Mouse (Mus musculus): Measurements from ENCODE around the gene Klhdc7a. TPM values are rescaled to one million over a fixed set of nuclear protein-coding genes. Genes with fewer than 3 reads are reported as not detected.
"Not testable (repeated sequence)": the region's sequence is repeated elsewhere in the genome, so short reads cannot be mapped to it uniquely, and the experiment has no call there.

Klhdc7a gene
- total and polyA plus RNA-seq, 3 experiments = under 0.01 TPM; not detected in 2

GRCm38 (mm10) chr4:139961329-139961728 lies 6.5 kb downstream of the Klhdc7a start:
- not testable (repeated sequence) for H3K79me2 ChIP-seq (ENCODE audit: control insufficient read depth, insufficient read depth, low read length, poor library complexity); H3K9ac ChIP-seq (ENCODE audit: control insufficient read depth, low read depth, low read length, poor library complexity, severe bottlenecking); H3K9me3 ChIP-seq (replicated peaks; ENCODE audit: insufficient read depth, low read length); DNase-seq (ENCODE audit: low read depth, low spot score); H3K27ac ChIP-seq (ENCODE audit: control insufficient read depth, low read depth, low read length); H3K36me3 ChIP-seq (ENCODE audit: control insufficient read depth in 1 of 2, insufficient read depth in 2 of 2, low read length in 2 of 2); H3K4me3 ChIP-seq (ENCODE audit: control insufficient read depth in 1 of 2, insufficient read depth in 1 of 2, low read depth in 2 of 2, low read length in 2 of 2); H3K27me3 ChIP-seq (ENCODE audit: control insufficient read depth in 1 of 2, insufficient read depth in 2 of 2, low read length in 2 of 2); H3K4me1 ChIP-seq (ENCODE audit: control insufficient read depth in 1 of 2, insufficient read depth in 2 of 2, low read length in 2 of 2)

GRCm38 (mm10) chr4:139960724-139961315 lies 7.0 kb downstream of the Klhdc7a start:
- no peaks in the 10 kb centered on the region for H3K4me1 ChIP-seq (ENCODE audit: control insufficient read depth in 1 of 2, insufficient read depth in 2 of 2, low read length in 2 of 2)
- H3K36me3 ChIP-seq (ENCODE audit: control insufficient read depth in 1 of 2, insufficient read depth in 2 of 2, low read length in 2 of 2) = no peaks in the 10 kb centered on the region
- H3K27me3 ChIP-seq (ENCODE audit: control insufficient read depth in 1 of 2, insufficient read depth in 2 of 2, low read length in 2 of 2) = no peaks in the 10 kb centered on the region
- H3K79me2 ChIP-seq (ENCODE audit: control insufficient read depth, insufficient read depth, low read length, poor library complexity) = no peaks in the 10 kb centered on the region
- TF ChIP-seq CHD2 (IDR thresholded peaks at IDR 0.05; ENCODE audit: low read length) = no peak
- no peak for TF ChIP-seq ELF1 (IDR thresholded peaks at IDR 0.05; ENCODE audit: low read depth, low read length)
- TF ChIP-seq MAFK (IDR thresholded peaks at IDR 0.05; ENCODE audit: borderline replicate concordance, low read depth, low read length) = no peak
- no peak for TF ChIP-seq ZNF384 (IDR thresholded peaks at IDR 0.05; ENCODE audit: low read depth, low read length)
- TF ChIP-seq USF1 (IDR thresholded peaks at IDR 0.05; ENCODE audit: low read depth, low read length) = no peak
- no peak for TF ChIP-seq CTCF (IDR thresholded peaks at IDR 0.05 in 2 of 3, conservative IDR thresholded peaks at IDR 0.05 in 1 of 3; ENCODE audit: control insufficient read depth in 1 of 3, insufficient read depth in 1 of 3, low read depth in 2 of 3, low read length in 3 of 3, poor library complexity in 1 of 3, severe bottlenecking in 1 of 3)
- TF ChIP-seq POLR2AphosphoS2 (IDR thresholded peaks at IDR 0.05; ENCODE audit: low read length) = no peak
- TF ChIP-seq HCFC1 (IDR thresholded peaks at IDR 0.05; ENCODE audit: low read depth, low read length) = no peak
- no peak for TF ChIP-seq ZC3H11A (IDR thresholded peaks at IDR 0.05; ENCODE audit: low read depth, low read length)
- no peak for TF ChIP-seq SIN3A (IDR thresholded peaks at IDR 0.05; ENCODE audit: low read length)
- TF ChIP-seq SMC3 (IDR thresholded peaks at IDR 0.05; ENCODE audit: low read depth, low read length) = no peak
- no peak for TF ChIP-seq TBP (IDR thresholded peaks at IDR 0.05; ENCODE audit: low read depth, low read length)
- TF ChIP-seq GATA1 (IDR thresholded peaks at IDR 0.05; ENCODE audit: low read depth, low read length) = no peak
- no peak for TF ChIP-seq E2F4 (IDR thresholded peaks at IDR 0.05; ENCODE audit: borderline replicate concordance, low read depth, low read length)
- DNase-seq (ENCODE audit: low read depth, low spot score) = no peak
- no peak overlapping the region for H3K4me3 ChIP-seq (ENCODE audit: control insufficient read depth in 1 of 2, insufficient read depth in 1 of 2, low read depth in 2 of 2, low read length in 2 of 2)
- no peak overlapping the region for H3K27ac ChIP-seq (ENCODE audit: control insufficient read depth, low read depth, low read length)
- H3K9ac ChIP-seq (ENCODE audit: control insufficient read depth, low read depth, low read length, poor library complexity, severe bottlenecking) = no peak overlapping the region
- no peaks in the 10 kb centered on the region for H3K9me3 ChIP-seq (replicated peaks; ENCODE audit: insufficient read depth, low read length)

GRCm38 (mm10) chr4:139960086-139960713 lies 7.6 kb downstream of the Klhdc7a start:
- Histone ChIP-seq H3K36me3 (ENCODE audit: control insufficient read depth in 1 of 2, insufficient read depth in 2 of 2, low read length in 2 of 2) (no peaks in the 10 kb centered on the region), H3K4me3 (ENCODE audit: control insufficient read depth in 1 of 2, insufficient read depth in 1 of 2, low read depth in 2 of 2, low read length in 2 of 2) (no peak overlapping the region), H3K79me2 (ENCODE audit: control insufficient read depth, insufficient read depth, low read length, poor library complexity) (no peaks in the 10 kb centered on the region), H3K27me3 (ENCODE audit: control insufficient read depth in 1 of 2, insufficient read depth in 2 of 2, low read length in 2 of 2) (no peaks in the 10 kb centered on the region), H3K4me1 (ENCODE audit: control insufficient read depth in 1 of 2, insufficient read depth in 2 of 2, low read length in 2 of 2) (no peaks in the 10 kb centered on the region), H3K9ac (ENCODE audit: control insufficient read depth, low read depth, low read length, poor library complexity, severe bottlenecking) (no peak overlapping the region), H3K9me3 (replicated peaks; ENCODE audit: insufficient read depth, low read length) (no peaks in the 10 kb centered on the region), H3K27ac (ENCODE audit: control insufficient read depth, low read depth, low read length) (no peak overlapping the region)
- TF ChIP-seq CHD1 (IDR thresholded peaks at IDR 0.05; ENCODE audit: low read depth, low read length) (no peak), ELF1 (IDR thresholded peaks at IDR 0.05; ENCODE audit: low read depth, low read length) (no peak), NRF1 (IDR thresholded peaks at IDR 0.05; ENCODE audit: insufficient read depth, low read depth, low read length, poor library complexity, severe bottlenecking) (no peak), MAX (IDR thresholded peaks at IDR 0.05; ENCODE audit: low read length) (no peak), TAL1 (IDR thresholded peaks at IDR 0.05; ENCODE audit: low read length) (no peak), E2F4 (IDR thresholded peaks at IDR 0.05; ENCODE audit: borderline replicate concordance, low read depth, low read length) (no peak), BHLHE40 (IDR thresholded peaks at IDR 0.05; ENCODE audit: borderline replicate concordance, low read depth, low read length) (no peak), CHD2 (IDR thresholded peaks at IDR 0.05; ENCODE audit: low read length) (no peak), MXI1 (IDR thresholded peaks at IDR 0.05; ENCODE audit: low read depth, low read length) (no peak), TCF12 (IDR thresholded peaks at IDR 0.05; ENCODE audit: low read depth, low read length) (no peak), RCOR1 (IDR thresholded peaks at IDR 0.05; ENCODE audit: low read depth, low read length) (no peak), TBP (IDR thresholded peaks at IDR 0.05; ENCODE audit: low read depth, low read length) (no peak), USF1 (IDR thresholded peaks at IDR 0.05; ENCODE audit: low read depth, low read length) (no peak), EP300 (IDR thresholded peaks at IDR 0.05; ENCODE audit: low read depth in 1 of 2, low read length in 2 of 2) (no peak), MAFK (IDR thresholded peaks at IDR 0.05; ENCODE audit: borderline replicate concordance, low read depth, low read length) (no peak), HCFC1 (IDR thresholded peaks at IDR 0.05; ENCODE audit: low read depth, low read length) (no peak), ZMIZ1 (IDR thresholded peaks at IDR 0.05; ENCODE audit: low read depth, low read length) (no peak)
- no peak for DNase-seq (ENCODE audit: low read depth, low spot score)

All from MEL (cell line).